Mouse (Mus musculus) heart, embryonic 11.5 days (tissue): ENCODE results near the gene Ptcd2. TPM values are rescaled to one million over a fixed set of nuclear protein-coding genes. Genes with fewer than 3 reads are reported as not detected.
"Not testable (repeated sequence)": the region's sequence is repeated elsewhere in the genome, so short reads cannot be mapped to it uniquely, and the experiment has no call there.

Experiments used
- ATAC-seq: fragments of 200-750 bp; cut with Nextera tagmentation; replicated peaks from 2 replicates; pipeline ENCODE4 v1.8.0; 2017; ENCODE audit warnings: moderate library complexity; ENCODE audit not compliant: insufficient number of reproducible peaks, low FRiP score, low TSS enrichment
- H3K27ac ChIP-seq: fragments of 300-500 bp; sonication (generic); 2 replicates; pipeline ENCODE4 v1.5.1; 2014; ENCODE audit warnings: mild to moderate bottlenecking, low read depth, low read length
- H3K27me3 ChIP-seq: fragments of 300-500 bp; sonication (generic); 2 replicates; pipeline ENCODE4 v1.6.1; 2014; ENCODE audit warnings: mild to moderate bottlenecking, low read length, mixed read lengths; ENCODE audit not compliant: control insufficient read depth, insufficient read depth
- H3K36me3 ChIP-seq: fragments of 300-500 bp; sonication (generic); 2 replicates; pipeline ENCODE4 v1.6.1; 2014; ENCODE audit warnings: mild to moderate bottlenecking, low read length, moderate library complexity, mixed read lengths; ENCODE audit not compliant: control insufficient read depth, insufficient read depth
- H3K4me1 ChIP-seq: fragments of 300-500 bp; sonication (generic); 2 replicates; pipeline ENCODE4 v1.6.1; 2014; ENCODE audit warnings: low read length; ENCODE audit not compliant: control insufficient read depth, insufficient read depth
- H3K4me2 ChIP-seq: fragments of 300-500 bp; sonication (generic); 2 replicates; pipeline ENCODE4 v1.6.1; 2014; ENCODE audit warnings: mild to moderate bottlenecking, moderate library complexity
- H3K4me3 ChIP-seq: fragments of 300-500 bp; sonication (generic); 2 replicates; pipeline ENCODE4 v1.5.1; 2014; ENCODE audit warnings: low read depth, low read length
- H3K9ac ChIP-seq: fragments of 300-500 bp; sonication (generic); 2 replicates; pipeline ENCODE4 v1.6.1; 2014; ENCODE audit warnings: mild to moderate bottlenecking, low read depth, low read length, moderate library complexity
- H3K9me3 ChIP-seq: fragments of 300-500 bp; sonication (generic); replicated peaks from 2 replicates; pipeline ENCODE4 v1.6.1; 2016; ENCODE audit warnings: low read length; ENCODE audit not compliant: control insufficient read depth
- WGBS: fragments of 180-500 bp; shearing (Covaris S2); extraction: QIAGEN DNeasy Blood & Tissue Kit; methylation state at CpG from one replicate; pipeline ENCODE4 v1.1.7; 2014; ENCODE audit not compliant: insufficient replicate concordance; 5-methylcytosine and 5-hydroxymethylcytosine counted together
- polyA plus RNA-seq: library from polyadenylated mRNA; unstranded; fragments of >200 nt; fragmentation: Nextera tagmentation; extraction: Ambion mirVana; gene quantifications from 2 replicates; pipeline ENCODE4 v1.2.1, GENCODE M21; 2014

The Ptcd2 gene
- polyA plus RNA-seq, 1 experiment from 2014 or later, result 57.0 TPM

- H3K9me3 ChIP-seq, result no peaks in the 10 kb centered on the region
- H3K4me2 ChIP-seq, result no peak overlapping the region
- ATAC-seq, result no peak
- no peak overlapping the region for H3K4me3 ChIP-seq
- H3K9ac ChIP-seq, result no peak overlapping the region
- H3K36me3 ChIP-seq, result 0 out of 2 replicates have a peak, but pooled peaks cover 6% of the 10 kb centered on the region
- no peaks in the 10 kb centered on the region for H3K27me3 ChIP-seq
- H3K27ac ChIP-seq, result no peak overlapping the region
- H3K4me1 ChIP-seq, result no peaks in the 10 kb centered on the region
- WGBS, result 60% methylated on average over 8 of the region's 8 CpGs
Observed at GRCm38 (mm10) chr13:99351186-99351585, 6.7 kb upstream of the Ptcd2 start.

GRCm38 (mm10) chr13:99350009-99350408 is 5.5 kb upstream of the Ptcd2 start:
- Histone ChIP-seq H3K36me3 (0 out of 2 replicates have a peak, but pooled peaks cover 6% of the 10 kb centered on the region), H3K9ac (no peak overlapping the region), H3K9me3 (no peaks in the 10 kb centered on the region), H3K27ac (no peak overlapping the region), H3K27me3 (no peaks in the 10 kb centered on the region), H3K4me3 (no peak overlapping the region), H3K4me2 (no peak overlapping the region), H3K4me1 (peaks cover 4% of the 10 kb centered on the region)
- WGBS, result 86% methylated on average over 6 of the region's 6 CpGs
- no peak for ATAC-seq

GRCm38 (mm10) chr13:99343876-99344598 is 468 bp downstream of the Ptcd2 start:
- Histone ChIP-seq H3K4me3 (peak overlapping the region; percentile 66), H3K4me1 (peaks cover 15% of the 10 kb centered on the region), H3K27ac (peak overlapping the region; percentile 77), H3K36me3 (peaks cover 22% of the 10 kb centered on the region), H3K4me2 (peak overlapping the region; percentile 76), H3K9ac (peak overlapping the region; percentile 80), H3K27me3 (no peaks in the 10 kb centered on the region), H3K9me3 (no peaks in the 10 kb centered on the region)
- under 1% methylated on average over 29 of the region's 30 CpGs for WGBS
- peak; percentile 51; the same call in 1 of the 2 replicates for ATAC-seq

- H3K9ac ChIP-seq, result no peak overlapping the region
- no peaks in the 10 kb centered on the region for H3K27me3 ChIP-seq
- peaks cover 32% of the 10 kb centered on the region for H3K36me3 ChIP-seq
- H3K4me3 ChIP-seq, result no peak overlapping the region
- WGBS, result 52% methylated on average over 6 of the region's 6 CpGs
- H3K4me2 ChIP-seq, result peak overlapping the region; percentile 23; the same call in 1 of the 2 replicates
- peaks cover 15% of the 10 kb centered on the region for H3K4me1 ChIP-seq
- no peak for ATAC-seq
- H3K27ac ChIP-seq, result peak overlapping the region; percentile 12; the same call in 1 of the 2 replicates
- no peaks in the 10 kb centered on the region for H3K9me3 ChIP-seq
Observed at GRCm38 (mm10) chr13:99341504-99341903, 3.0 kb downstream of the Ptcd2 start.

- no peak for ATAC-seq
- H3K4me2 ChIP-seq, result no peak overlapping the region
- peaks cover 42% of the 10 kb centered on the region for H3K36me3 ChIP-seq
Observed at GRCm38 (mm10) chr13:99337510-99337909, 7.0 kb downstream of the Ptcd2 start.

GRCm38 (mm10) chr13:99331255-99331654 is 13.2 kb downstream of the Ptcd2 start:
- Histone ChIP-seq H3K27ac (no peak overlapping the region), H3K4me1 (no peaks in the 10 kb centered on the region), H3K36me3 (peaks cover 44% of the 10 kb centered on the region), H3K4me2 (no peak overlapping the region), H3K9me3 (no peaks in the 10 kb centered on the region), H3K9ac (no peak overlapping the region), H3K4me3 (no peak overlapping the region), H3K27me3 (no peaks in the 10 kb centered on the region)
- ATAC-seq, result no peak
- WGBS, result 75% methylated on average over 4 of the region's 4 CpGs

More at GRCm38 (mm10) chr13:99337510-99337909, 7.0 kb downstream of the Ptcd2 start:
- Histone ChIP-seq H3K4me1 (peaks cover 6% of the 10 kb centered on the region; the same call in 1 of the 2 replicates), H3K4me3 (no peak overlapping the region), H3K9ac (no peak overlapping the region), H3K27ac (no peak overlapping the region), H3K9me3 (no peaks in the 10 kb centered on the region), H3K27me3 (no peaks in the 10 kb centered on the region)
- 79% methylated on average over 6 of the region's 6 CpGs for WGBS

- H3K36me3 ChIP-seq, result peaks cover 31% of the 10 kb centered on the region
- ATAC-seq, H3K27ac ChIP-seq: not testable (repeated sequence)
Observed at GRCm38 (mm10) chr13:99324337-99324685, 20.2 kb downstream of the Ptcd2 start.

GRCm38 (mm10) chr13:99323632-99324336 is 20.7 kb downstream of the Ptcd2 start:
- 78% methylated on average over 7 of the region's 7 CpGs for WGBS
- Histone ChIP-seq H3K36me3 (peaks cover 26% of the 10 kb centered on the region), H3K4me3 (no peak overlapping the region), H3K9ac (no peak overlapping the region), H3K4me1 (no peaks in the 10 kb centered on the region), H3K27ac (no peak overlapping the region), H3K27me3 (no peaks in the 10 kb centered on the region), H3K9me3 (no peaks in the 10 kb centered on the region), H3K4me2 (no peak overlapping the region)
- ATAC-seq, result no peak

More at GRCm38 (mm10) chr13:99324337-99324685, 20.2 kb downstream of the Ptcd2 start:
- H3K9ac ChIP-seq, H3K27me3 ChIP-seq, H3K4me2 ChIP-seq, H3K4me3 ChIP-seq, H3K4me1 ChIP-seq, H3K9me3 ChIP-seq: not testable (repeated sequence)
- 91% methylated on average over 8 of the region's 8 CpGs for WGBS
